Mouse (Mus musculus) lung, adult 10 weeks (tissue): ENCODE measurements around the gene Gldn. TPM values are rescaled to one million over a fixed set of nuclear protein-coding genes. Genes with fewer than 3 reads are reported as not detected.

Source experiments
- polyA plus RNA-seq: library from polyadenylated mRNA; stranded (reverse); fragments of 350-450 nt; fragmentation: Illumina TruSeq; extraction: RNeasy Lipid Tissue Mini Kit (QIAGEN cat#74804); gene quantifications from one replicate; pipeline ENCODE4 v1.2.3, GENCODE M21; 2014; ENCODE audit warnings: low read depth, low replicate concordance; ENCODE audit not compliant: insufficient read depth

Gldn gene
- not detected for polyA plus RNA-seq

GRCm38 (mm10) chr9:54286331-54286987 is at the start of gene Gldn:
Gene Gldn, plus strand, starts transcription at chr9:54286486.

GRCm38 (mm10) chr9:54268010-54268409 is 18.3 kb upstream of the Gldn start, which contains the start of gene Cyp19a1:
Gene Cyp19a1, minus strand, starts transcription at chr9:54268110.

Other genes with a start within 250 kb of the Gldn start
- gene Tnfaip8l3, start 218.1 kb upstream of the Gldn start, polyA plus RNA-seq = 1.7 TPM
- not detected for gene Cyp19a1, start 18.4 kb upstream of the Gldn start, polyA plus RNA-seq
- gene Dmxl2, start 215.1 kb downstream of the Gldn start, polyA plus RNA-seq = 5.3 TPM